Mouse (Mus musculus): Measurements from ENCODE around the gene Itga6. TPM values are rescaled to one million over a fixed set of nuclear protein-coding genes. Genes with fewer than 3 reads are reported as not detected.
A peak's percentile ranks its signal among the peaks of the same experiment; 100 is the strongest.
"Not testable (repeated sequence)": the region's sequence is repeated elsewhere in the genome, so short reads cannot be mapped to it uniquely, and the experiment has no call there.

Itga6 gene
- total and polyA plus RNA-seq, 2 experiments from 2014 or later, result 33.8 to 69.2 TPM

DNA sequence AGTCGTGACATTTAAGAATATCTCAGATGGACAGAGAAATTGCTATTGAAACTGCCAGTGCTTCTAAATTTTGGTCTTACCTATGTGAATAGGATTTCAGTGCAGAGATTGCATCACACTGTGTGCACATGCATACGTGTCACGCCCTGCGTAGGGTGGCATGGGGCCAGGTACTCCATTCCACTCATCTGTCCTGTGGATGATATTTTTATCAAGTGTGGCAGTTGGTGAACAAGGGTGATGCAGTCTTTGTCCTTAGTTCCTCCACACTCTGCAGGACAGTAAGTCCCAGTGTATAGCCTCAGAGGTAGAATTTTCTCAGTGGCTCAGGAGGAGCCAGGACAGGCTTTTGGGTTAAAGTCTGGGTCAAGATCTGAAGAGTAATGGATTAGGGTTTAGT lies 90.8 kb downstream of the Itga6 start:
- TF ChIP-seq EP300 (IDR thresholded peaks at IDR 0.05; ENCODE audit: low read depth) (no peak), CTCF (IDR thresholded peaks at IDR 0.05; ENCODE audit: low read depth) (no peak)

GRCm38 (mm10) chr2:71837261-71837660 lies 91.8 kb downstream of the Itga6 start:
- ATAC-seq (ENCODE audit: insufficient read depth, low read depth) (no peak), DNase-seq (ENCODE audit: low spot score) (no peak)
- TF ChIP-seq EP300 (IDR thresholded peaks at IDR 0.05; ENCODE audit: low read depth) (no peak), CTCF (IDR thresholded peaks at IDR 0.05; ENCODE audit: low read depth) (no peak)
- Histone ChIP-seq H3K27me3 (ENCODE audit: control insufficient read depth, insufficient read depth, low read length) (no peaks in the 10 kb centered on the region), H3K9ac (replicated peaks; ENCODE audit: low read depth, low read length) (no peak overlapping the region), H3K4me1 (ENCODE audit: control insufficient read depth, insufficient read depth) (no peaks in the 10 kb centered on the region), H3K27ac (ENCODE audit: low read depth) (no peak overlapping the region), H3K4me2 (ENCODE audit: low read depth, low read length) (no peak overlapping the region), H3K9me3 (replicated peaks; ENCODE audit: control insufficient read depth, low read length) (no peaks in the 10 kb centered on the region), H3K36me3 (replicated peaks; ENCODE audit: control insufficient read depth, insufficient read depth, low read length) (peaks cover 17% of the 10 kb centered on the region), H3K4me3 (ENCODE audit: low read depth, low read length) (no peak overlapping the region)
- WGBS, result 53% methylated on average over 4 of the region's 4 CpGs

More for the DNA sequence above, 90.8 kb downstream of the Itga6 start:
- Histone ChIP-seq H3K4me1 (ENCODE audit: control insufficient read depth, insufficient read depth) (no peaks in the 10 kb centered on the region), H3K4me2 (ENCODE audit: low read depth, low read length) (no peak overlapping the region), H3K9ac (replicated peaks; ENCODE audit: low read depth, low read length) (no peak overlapping the region), H3K9me3 (replicated peaks; ENCODE audit: control insufficient read depth, low read length) (no peaks in the 10 kb centered on the region), H3K27ac (ENCODE audit: low read depth) (no peak overlapping the region), H3K27me3 (ENCODE audit: control insufficient read depth, insufficient read depth, low read length) (no peaks in the 10 kb centered on the region), H3K36me3 (replicated peaks; ENCODE audit: control insufficient read depth, insufficient read depth, low read length) (peaks cover 15% of the 10 kb centered on the region), H3K4me3 (ENCODE audit: low read depth, low read length) (no peak overlapping the region)
- 60% methylated on average over 4 of the region's 4 CpGs for WGBS
- ATAC-seq (ENCODE audit: insufficient read depth, low read depth) (peak; percentile 58; the same call in 1 of the 2 replicates), DNase-seq (ENCODE audit: low spot score) (no peak)

DNA sequence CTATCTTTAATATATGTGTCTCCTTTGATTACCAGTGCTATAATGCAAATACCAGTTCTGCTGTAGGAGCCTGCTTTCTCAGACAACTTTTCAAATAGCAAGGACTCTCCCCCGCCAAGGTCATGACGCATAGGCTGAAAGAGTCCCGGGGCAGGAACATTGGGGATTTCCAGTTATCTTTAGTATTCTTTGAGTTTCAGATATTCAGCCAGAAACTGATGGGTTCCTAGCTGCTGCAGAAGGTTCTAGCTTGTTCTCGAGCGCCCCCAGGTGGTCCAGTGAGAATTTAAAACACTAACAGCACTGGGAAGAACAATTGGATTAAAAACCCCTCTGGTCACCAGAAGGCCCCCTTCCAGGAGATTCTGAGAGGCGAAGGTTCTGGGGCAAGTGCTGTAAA lies 92.4 kb downstream of the Itga6 start:
- no peak for ATAC-seq (ENCODE audit: insufficient read depth, low read depth)
- DNase-seq (ENCODE audit: low spot score), result peak; percentile 65
- Histone ChIP-seq H3K4me3 (ENCODE audit: low read depth, low read length) (no peak overlapping the region), H3K36me3 (replicated peaks; ENCODE audit: control insufficient read depth, insufficient read depth, low read length) (peaks cover 22% of the 10 kb centered on the region), H3K27me3 (ENCODE audit: control insufficient read depth, insufficient read depth, low read length) (no peaks in the 10 kb centered on the region), H3K27ac (ENCODE audit: low read depth) (no peak overlapping the region), H3K4me2 (ENCODE audit: low read depth, low read length) (no peak overlapping the region), H3K4me1 (ENCODE audit: control insufficient read depth, insufficient read depth) (no peaks in the 10 kb centered on the region), H3K9me3 (replicated peaks; ENCODE audit: control insufficient read depth, low read length) (no peaks in the 10 kb centered on the region), H3K9ac (replicated peaks; ENCODE audit: low read depth, low read length) (no peak overlapping the region)
- TF ChIP-seq EP300 (IDR thresholded peaks at IDR 0.05; ENCODE audit: low read depth), result no peak
- peak; percentile 63 for TF ChIP-seq CTCF (IDR thresholded peaks at IDR 0.05; ENCODE audit: low read depth)
- WGBS, result 26% methylated on average over 6 of the region's 6 CpGs

DNA sequence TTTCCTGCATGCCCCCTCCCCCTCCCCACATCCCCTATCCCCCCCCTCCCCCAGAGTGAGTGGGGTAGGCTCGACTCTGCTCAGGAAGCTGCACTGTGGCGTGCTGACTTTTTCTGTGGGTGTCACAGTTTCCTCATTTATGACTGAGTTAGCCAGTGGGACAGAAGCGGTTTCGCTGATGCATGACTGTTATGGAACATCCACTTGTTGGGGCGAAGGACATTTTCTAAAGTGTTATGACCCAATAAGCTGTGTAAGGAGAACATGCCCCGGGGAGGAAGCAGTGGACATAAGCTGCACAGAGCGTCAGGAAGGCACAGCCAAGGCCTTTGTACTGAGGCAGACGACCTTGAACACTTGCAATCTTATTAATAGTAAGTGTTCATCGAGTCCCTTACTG lies 97.9 kb downstream of the Itga6 start:
- 59% methylated on average over 9 of the region's 9 CpGs for WGBS
- no peak overlapping the region for H3K9ac ChIP-seq (replicated peaks; ENCODE audit: low read depth, low read length)
- H3K36me3 ChIP-seq (replicated peaks; ENCODE audit: control insufficient read depth, insufficient read depth, low read length), result peaks cover 48% of the 10 kb centered on the region
- DNase-seq (ENCODE audit: low spot score) (no peak), ATAC-seq (ENCODE audit: insufficient read depth, low read depth) (0 out of 2 replicates have a peak, but pooled peaks have one; percentile 11)
- H3K27me3 ChIP-seq (ENCODE audit: control insufficient read depth, insufficient read depth, low read length), result no peaks in the 10 kb centered on the region
- no peak for TF ChIP-seq EP300 (IDR thresholded peaks at IDR 0.05; ENCODE audit: low read depth)
- no peak overlapping the region for H3K27ac ChIP-seq (ENCODE audit: low read depth)
- H3K4me3 ChIP-seq (ENCODE audit: low read depth, low read length), result no peak overlapping the region
- no peaks in the 10 kb centered on the region for H3K9me3 ChIP-seq (replicated peaks; ENCODE audit: control insufficient read depth, low read length)
- no peak overlapping the region for H3K4me2 ChIP-seq (ENCODE audit: low read depth, low read length)
- H3K4me1 ChIP-seq (ENCODE audit: control insufficient read depth, insufficient read depth), result no peaks in the 10 kb centered on the region

- Histone ChIP-seq H3K9me3 (replicated peaks; ENCODE audit: control insufficient read depth, low read length) (no peaks in the 10 kb centered on the region), H3K4me3 (ENCODE audit: low read depth, low read length) (no peak overlapping the region), H3K27ac (ENCODE audit: low read depth) (no peak overlapping the region), H3K36me3 (replicated peaks; ENCODE audit: control insufficient read depth, insufficient read depth, low read length) (peaks cover 53% of the 10 kb centered on the region), H3K27me3 (ENCODE audit: control insufficient read depth, insufficient read depth, low read length) (no peaks in the 10 kb centered on the region), H3K4me2 (ENCODE audit: low read depth, low read length) (no peak overlapping the region), H3K4me1 (ENCODE audit: control insufficient read depth, insufficient read depth) (no peaks in the 10 kb centered on the region), H3K9ac (replicated peaks; ENCODE audit: low read depth, low read length) (no peak overlapping the region)
- TF ChIP-seq CTCF (IDR thresholded peaks at IDR 0.05; ENCODE audit: low read depth) (no peak), EP300 (IDR thresholded peaks at IDR 0.05; ENCODE audit: low read depth) (no peak)
- WGBS, result 78% methylated on average over 6 of the region's 6 CpGs
- ATAC-seq (ENCODE audit: insufficient read depth, low read depth) (no peak), DNase-seq (ENCODE audit: low spot score) (no peak)
These were observed 99.5 kb downstream of the Itga6 start for GRCm38 (mm10) chr2:71844906-71845305.

DNA sequence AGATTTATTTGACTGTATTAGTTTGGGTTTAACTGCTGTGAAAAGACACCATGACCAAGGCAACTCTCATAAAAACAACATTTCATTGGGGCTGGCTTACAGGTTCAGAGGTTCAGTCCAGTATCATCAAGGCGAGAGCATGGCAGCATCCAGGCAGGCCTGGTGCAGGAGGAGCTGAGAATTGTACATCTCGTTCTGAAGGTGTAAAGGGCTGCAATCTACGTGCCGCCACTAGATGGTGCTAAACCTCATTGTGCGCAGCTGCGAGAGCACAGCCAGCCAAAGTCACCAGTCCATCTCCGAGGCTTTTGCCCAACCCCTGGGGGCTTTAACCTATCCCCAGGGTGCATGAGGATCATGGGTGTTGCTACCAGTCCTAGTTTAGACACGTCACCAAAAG lies 106.7 kb downstream of the Itga6 start:
- DNase-seq (ENCODE audit: low spot score) (peak; percentile 30), ATAC-seq (ENCODE audit: insufficient read depth, low read depth) (peak; percentile 55; the same call in 1 of the 2 replicates)
- not testable (repeated sequence) for H3K27ac ChIP-seq (ENCODE audit: low read depth); H3K9ac ChIP-seq (replicated peaks; ENCODE audit: low read depth, low read length); H3K27me3 ChIP-seq (ENCODE audit: control insufficient read depth, insufficient read depth, low read length); H3K9me3 ChIP-seq (replicated peaks; ENCODE audit: control insufficient read depth, low read length); H3K4me2 ChIP-seq (ENCODE audit: low read depth, low read length); H3K4me1 ChIP-seq (ENCODE audit: control insufficient read depth, insufficient read depth); H3K4me3 ChIP-seq (ENCODE audit: low read depth, low read length)
- TF ChIP-seq CTCF (IDR thresholded peaks at IDR 0.05; ENCODE audit: low read depth), result peak; percentile 47
- H3K36me3 ChIP-seq (replicated peaks; ENCODE audit: control insufficient read depth, insufficient read depth, low read length), result peaks cover 44% of the 10 kb centered on the region
- WGBS, result 3% methylated on average over 6 of the region's 8 CpGs

Measured in heart, postnatal 0 days (tissue).